Mouse (Mus musculus) embryonic stem cell, embryonic (primary cell): Measurements from ENCODE around the gene Napsa.

ENCODE experiments used
- CTCF ChIA-PET, 4 experiments: fragments of 300-600 bp in 2 of 4; fragments of 350-600 bp in 2 of 4; sonication (Branson Sonifier 250); formaldehyde crosslinking; loops; one replicate each; lab custom pipeline; 2022; ENCODE audit warnings: inconsistent platforms in 2 of 4; lab: Charles Lee
- POLR2A ChIA-PET, 4 experiments: fragments of 300-600 bp in 2 of 4; fragments of 350-600 bp in 2 of 4; sonication (Branson Sonifier 250); formaldehyde crosslinking; loops; one replicate each; lab custom pipeline; 2022; ENCODE audit warnings: antibody characterized with exemption in 4 of 4, inconsistent platforms in 1 of 4; lab: Charles Lee

Napsa gene

GRCm38 (mm10) chr7:44591348-44592116, 19.4 kb downstream of the Napsa start:
- ChIA-PET POLR2A (interaction anchor here in 3 of 4 experiments (0.7 to 10.3 kb wide), 23 partner anchors 9 to 457 kb away, joined by 3 to 212 read pairs (median 5); partner anchors contain the start of genes Pold1 (in 2 of the 3), 1700028J19Rik (in 1 of the 3), 2410002F23Rik (in 1 of the 3) and Emc10 (in 1 of the 3)), CTCF (interaction anchor here in 1 of 4 experiments (0.6 to 2.4 kb wide), 7 partner anchors 15 to 379 kb away, joined by 3 to 9 read pairs (median 4); no protein-coding TSS in a partner anchor)

- CTCF ChIA-PET: interaction anchor here in 3 of 4 experiments (0.6 to 1.6 kb wide), 8 partner anchors 10 to 219 kb away, joined by 3 to 10 read pairs (median 4); no protein-coding TSS in a partner anchor
- POLR2A ChIA-PET: interaction anchor here (0.6 to 10.3 kb wide), 14 partner anchors 10 to 456 kb away, joined by 3 to 212 read pairs (median 4); partner anchors contain the start of gene Pold1 (in 1 of the 4)
Observed at GRCm38 (mm10) chr7:44593051-44593450, 20.9 kb downstream of the Napsa start.

- POLR2A ChIA-PET: interaction anchor here (0.6 to 10.3 kb wide), 8 partner anchors 9 to 30 kb away, joined by 3 to 212 read pairs (median 6); no protein-coding TSS in a partner anchor
- CTCF ChIA-PET: interaction anchor here in 2 of 4 experiments (1.1 to 1.6 kb wide), 5 partner anchors 12 to 54 kb away, joined by 3 to 4 read pairs (median 4); no protein-coding TSS in a partner anchor
Observed at GRCm38 (mm10) chr7:44593775-44594174, 21.6 kb downstream of the Napsa start.

GRCm38 (mm10) chr7:44594291-44594690, 22.1 kb downstream of the Napsa start:
- POLR2A ChIA-PET: interaction anchor here (0.6 to 10.3 kb wide), 8 partner anchors 8 to 30 kb away, joined by 3 to 212 read pairs (median 6); no protein-coding TSS in a partner anchor
- CTCF ChIA-PET: interaction anchor here in 3 of 4 experiments (0.6 to 1.6 kb wide), 5 partner anchors 29 to 122 kb away, joined by 3 to 6 read pairs (median 4); no protein-coding TSS in a partner anchor

- POLR2A ChIA-PET: interaction anchor here in 3 of 4 experiments (0.6 to 10.3 kb wide), 3 partner anchors 8 to 149 kb away, joined by 3 to 212 read pairs (median 3); no protein-coding TSS in a partner anchor
- CTCF ChIA-PET: no interaction called here
Observed at GRCm38 (mm10) chr7:44595131-44595561, 23.0 kb downstream of the Napsa start.

- ChIA-PET CTCF (no interaction called here), POLR2A (interaction anchor here in 2 of 4 experiments (0.8 to 1.5 kb wide), 3 partner anchors 9 to 52 kb away, joined by 3 to 4 read pairs (median 3); no protein-coding TSS in a partner anchor)
Observed at GRCm38 (mm10) chr7:44596051-44596450, 23.9 kb downstream of the Napsa start.

GRCm38 (mm10) chr7:44596996-44597538, 24.9 kb downstream of the Napsa start:
- ChIA-PET POLR2A (interaction anchor here in 3 of 4 experiments (0.5 to 2.0 kb wide), 6 partner anchors 9 to 350 kb away, joined by 4 to 7 read pairs (median 4); no protein-coding TSS in a partner anchor), CTCF (interaction anchor here in 1 of 4 experiments (0.6 kb wide), 1 partner anchor 16 kb away, joined by 5 read pairs; no protein-coding TSS in a partner anchor)

- ChIA-PET POLR2A (interaction anchor here in 3 of 4 experiments (0.5 to 10.2 kb wide), 5 partner anchors 7 to 253 kb away, joined by 4 to 212 read pairs (median 5); partner anchors contain the start of gene Kcnc3 (in 1 of the 3)), CTCF (interaction anchor here in 3 of 4 experiments (0.5 to 0.6 kb wide), 3 partner anchors 15 to 335 kb away, joined by 3 to 5 read pairs (median 3); no protein-coding TSS in a partner anchor)
Observed at GRCm38 (mm10) chr7:44597666-44598065, 25.5 kb downstream of the Napsa start.

GRCm38 (mm10) chr7:44598336-44598735, 26.2 kb downstream of the Napsa start:
- ChIA-PET POLR2A (interaction anchor here in 2 of 4 experiments (2.0 to 10.2 kb wide), 2 partner anchors 8 to 12 kb away, joined by 5 to 212 read pairs; partner anchors contain the start of gene Kcnc3 (in 1 of the 2)), CTCF (interaction anchor here in 1 of 4 experiments (0.7 kb wide), 1 partner anchor 79 kb away, joined by 4 read pairs; no protein-coding TSS in a partner anchor)

- ChIA-PET POLR2A (interaction anchor here in 2 of 4 experiments (0.5 to 10.2 kb wide), 9 partner anchors 9 to 226 kb away, joined by 3 to 212 read pairs (median 3); partner anchors contain the start of gene Kcnc3 (in 2 of the 2)), CTCF (interaction anchor here in 3 of 4 experiments (0.6 to 1.8 kb wide), 7 partner anchors 10 to 607 kb away, joined by 3 to 7 read pairs (median 3); partner anchors contain the start of gene Kcnc3 (in 1 of the 3))
Observed at GRCm38 (mm10) chr7:44600691-44601262, 28.6 kb downstream of the Napsa start.

- ChIA-PET POLR2A (interaction anchor here (0.7 to 10.2 kb wide), 13 partner anchors 8 to 248 kb away, joined by 3 to 212 read pairs (median 4); partner anchors contain the start of genes Kcnc3 (in 3 of the 4) and Nr1h2 (in 1 of the 4)), CTCF (interaction anchor here in 2 of 4 experiments (0.7 to 1.8 kb wide), 8 partner anchors 11 to 52 kb away, joined by 3 to 7 read pairs (median 4); partner anchors contain the start of gene Kcnc3 (in 1 of the 2))
Observed at GRCm38 (mm10) chr7:44601646-44602045, 29.5 kb downstream of the Napsa start.

- ChIA-PET CTCF (interaction anchor here in 3 of 4 experiments (0.6 to 3.0 kb wide), 9 partner anchors 8 to 75 kb away, joined by 3 to 10 read pairs (median 6); partner anchors contain the start of gene Kcnc3 (in 1 of the 3)), POLR2A (interaction anchor here (0.6 to 10.2 kb wide), 25 partner anchors 8 to 520 kb away, joined by 3 to 212 read pairs (median 4); partner anchors contain the start of genes Kcnc3 (in 3 of the 4), Emc10 (in 1 of the 4), Mybpc2 (in 1 of the 4) and Nr1h2 (in 1 of the 4))
Observed at GRCm38 (mm10) chr7:44602443-44602842, 30.3 kb downstream of the Napsa start.

GRCm38 (mm10) chr7:44603186-44603855, 31.1 kb downstream of the Napsa start:
- ChIA-PET CTCF (interaction anchor here in 3 of 4 experiments (0.5 to 3.0 kb wide), 6 partner anchors 10 to 76 kb away, joined by 3 to 10 read pairs (median 6); no protein-coding TSS in a partner anchor), POLR2A (interaction anchor here in 3 of 4 experiments (0.6 to 10.2 kb wide), 26 partner anchors 9 to 551 kb away, joined by 3 to 212 read pairs (median 4); partner anchors contain the start of genes Kcnc3 (in 3 of the 3), Aldh16a1 (in 1 of the 3), Atf5 (in 1 of the 3) and Emc10 (in 1 of the 3))

GRCm38 (mm10) chr7:44604139-44604606, 32.0 kb downstream of the Napsa start:
- ChIA-PET POLR2A (interaction anchor here (0.6 to 10.2 kb wide), 43 partner anchors 9 to 1139 kb away, joined by 3 to 212 read pairs (median 4); partner anchors contain the start of genes Kcnc3 (in 3 of the 4), Atf5 (in 2 of the 4), Il4i1 (in 2 of the 4) and Nup62 (in 2 of the 4)), CTCF (interaction anchor here (0.6 to 3.2 kb wide), 20 partner anchors 11 to 918 kb away, joined by 3 to 17 read pairs (median 4); partner anchors contain the start of genes Kcnc3 (in 1 of the 4) and Spib (in 1 of the 4))

GRCm38 (mm10) chr7:44604619-44605018, 32.4 kb downstream of the Napsa start:
- ChIA-PET CTCF (interaction anchor here (0.5 to 3.2 kb wide), 20 partner anchors 10 to 917 kb away, joined by 3 to 17 read pairs (median 4); partner anchors contain the start of genes Kcnc3 (in 1 of the 4) and Spib (in 1 of the 4)), POLR2A (interaction anchor here (0.5 to 10.2 kb wide), 50 partner anchors 8 to 550 kb away, joined by 3 to 212 read pairs (median 5); partner anchors contain the start of genes Kcnc3 (in 3 of the 4), Atf5 (in 2 of the 4), Il4i1 (in 2 of the 4) and Nup62 (in 2 of the 4))
